Mouse (Mus musculus) spleen, adult 2 months (tissue): ENCODE measurements around the gene Cntn2. TPM values are rescaled to one million over a fixed set of nuclear protein-coding genes. Genes with fewer than 3 reads are reported as not detected.

ENCODE experiments used
- DNase-seq, 2 experiments: peaks; one replicate each; pipeline versions ENCODE4 v3.0.0 to v3.0.0-alpha.2; 2012 to 2021; ENCODE audit warnings: low spot score in 2 of 2, low read depth in 1 of 2
- H3K27ac ChIP-seq: fragments of 200-500 bp; 2 replicates; pipeline ENCODE4 v1.5.1; 2012; ENCODE audit warnings: low read length, inconsistent platforms; ENCODE audit not compliant: insufficient read depth
- H3K27me3 ChIP-seq: fragments of 200-500 bp; 2 replicates; pipeline ENCODE4 v1.6.1; 2012; ENCODE audit warnings: mild to moderate bottlenecking, moderate library complexity, low read length, inconsistent platforms; ENCODE audit not compliant: control insufficient read depth, insufficient read depth
- H3K36me3 ChIP-seq: fragments of 200-500 bp; 2 replicates; pipeline ENCODE4 v1.6.1; 2012; ENCODE audit warnings: mild to moderate bottlenecking, low read length, inconsistent platforms; ENCODE audit not compliant: control insufficient read depth, insufficient read depth
- H3K4me1 ChIP-seq: fragments of 200-500 bp; 2 replicates; pipeline ENCODE4 v1.6.1; 2011; ENCODE audit warnings: inconsistent platforms; ENCODE audit not compliant: control insufficient read depth, insufficient read depth, insufficient read length
- H3K4me3 ChIP-seq: fragments of 200-500 bp; 2 replicates; pipeline ENCODE4 v1.5.1; 2011; ENCODE audit warnings: mild to moderate bottlenecking, inconsistent platforms; ENCODE audit not compliant: insufficient read depth, insufficient read length; ENCODE audit errors: extremely low read depth
- CTCF ChIP-seq: fragments of 200-500 bp; IDR thresholded peaks from 2 replicates; pipeline ENCODE4 v1.5.1; 2011; ENCODE audit warnings: mild to moderate bottlenecking, inconsistent platforms; ENCODE audit not compliant: insufficient read depth, insufficient read length, insufficient replicate concordance; ENCODE audit errors: extremely low read depth
- POLR2A ChIP-seq: fragments of 200-500 bp; IDR thresholded peaks from 2 replicates; pipeline ENCODE4 v1.6.1; 2011; ENCODE audit warnings: low read depth, low read length, inconsistent platforms
- WGBS: fragments of 180-500 bp; shearing (Covaris S2); methylation state at CpG from one replicate; pipeline ENCODE4 v1.1.7; 2018; 5-methylcytosine and 5-hydroxymethylcytosine counted together
- polyA plus RNA-seq: library from polyadenylated mRNA; depleted of rRNA; stranded (reverse); fragments of >200 nt; gene quantifications from 2 replicates; pipeline ENCODE4 v1.2.3, GENCODE M21; 2012

Gene Cntn2
- polyA plus RNA-seq, 1 experiment = not detected

- TF ChIP-seq CTCF = no peak
- no peak for TF ChIP-seq POLR2A
- Histone ChIP-seq H3K27ac (no peak overlapping the region), H3K36me3 (no peaks in the 10 kb centered on the region), H3K4me1 (no peaks in the 10 kb centered on the region), H3K4me3 (no peak overlapping the region), H3K27me3 (no peaks in the 10 kb centered on the region)
- no peak for DNase-seq
- WGBS = 83% methylated on average over 9 of the region's 9 CpGs
Measured at GRCm38 (mm10) chr1:132569516-132569915, 26.5 kb upstream of the Cntn2 start.

GRCm38 (mm10) chr1:132567336-132568125, 24.5 kb upstream of the Cntn2 start:
- H3K27ac ChIP-seq = no peak overlapping the region
- no peaks in the 10 kb centered on the region for H3K4me1 ChIP-seq
- no peak for TF ChIP-seq POLR2A
- TF ChIP-seq CTCF = no peak
- no peak overlapping the region for H3K4me3 ChIP-seq
- no peaks in the 10 kb centered on the region for H3K27me3 ChIP-seq
- H3K36me3 ChIP-seq = no peaks in the 10 kb centered on the region
- no peak for DNase-seq
- 87% methylated on average over 11 of the region's 11 CpGs for WGBS

DNA sequence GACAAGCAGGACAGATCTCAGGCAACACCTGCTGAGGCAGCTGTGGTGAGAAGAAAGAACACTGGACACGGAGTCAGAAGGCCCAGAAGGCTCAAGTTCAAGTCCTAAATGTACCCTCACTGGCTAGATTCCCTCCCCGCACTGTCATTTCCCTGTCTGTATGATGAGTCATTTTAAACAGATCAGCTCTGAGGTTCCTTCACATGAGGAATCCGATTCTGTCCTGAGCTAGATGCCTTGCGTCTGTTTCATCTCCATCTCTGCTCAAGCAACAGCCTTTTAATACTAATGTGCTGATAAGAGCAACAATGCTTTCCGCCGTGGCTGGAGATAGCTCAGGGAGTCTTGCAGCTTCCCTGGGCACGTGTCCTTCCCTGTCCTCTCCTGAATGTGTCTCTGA, 22.7 kb upstream of the Cntn2 start:
- no peak for DNase-seq
- 71% methylated on average over 7 of the region's 7 CpGs for WGBS
- TF ChIP-seq POLR2A = no peak
- TF ChIP-seq CTCF = no peak
- H3K4me3 ChIP-seq = no peak overlapping the region
- H3K4me1 ChIP-seq = no peaks in the 10 kb centered on the region
- no peak overlapping the region for H3K27ac ChIP-seq
- H3K36me3 ChIP-seq = no peaks in the 10 kb centered on the region
- no peaks in the 10 kb centered on the region for H3K27me3 ChIP-seq

DNA sequence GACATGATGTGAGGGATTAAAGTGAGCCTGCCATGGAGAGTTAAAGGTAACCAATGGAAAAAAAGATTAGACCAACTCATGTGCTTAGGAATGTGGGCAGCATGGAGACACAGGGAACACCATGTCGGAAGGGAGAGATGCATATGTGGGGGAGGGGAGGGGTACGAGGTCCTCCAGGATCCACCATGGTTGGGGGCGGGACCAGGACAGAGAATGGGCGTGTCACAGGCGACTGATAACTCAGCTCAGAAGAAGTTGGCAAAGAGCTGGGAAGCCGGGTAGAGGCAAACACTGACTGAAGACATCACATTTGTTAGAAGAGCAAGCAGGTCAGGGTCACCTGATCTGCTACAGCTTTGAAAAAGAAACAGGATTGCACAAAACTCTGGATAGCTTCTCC, 21.9 kb upstream of the Cntn2 start:
- H3K4me1 ChIP-seq = no peaks in the 10 kb centered on the region
- H3K4me3 ChIP-seq = no peak overlapping the region
- TF ChIP-seq CTCF = no peak
- TF ChIP-seq POLR2A = no peak
- DNase-seq = no peak
- no peaks in the 10 kb centered on the region for H3K27me3 ChIP-seq
- 56% methylated on average over 6 of the region's 6 CpGs for WGBS
- H3K36me3 ChIP-seq = no peaks in the 10 kb centered on the region
- H3K27ac ChIP-seq = no peak overlapping the region

- WGBS = 51% methylated on average over 10 of the region's 10 CpGs
- H3K4me3 ChIP-seq = no peak overlapping the region
- H3K27ac ChIP-seq = no peak overlapping the region
- no peaks in the 10 kb centered on the region for H3K36me3 ChIP-seq
- no peaks in the 10 kb centered on the region for H3K4me1 ChIP-seq
- H3K27me3 ChIP-seq = no peaks in the 10 kb centered on the region
- TF ChIP-seq CTCF (no peak), POLR2A (no peak)
- no peak for DNase-seq
Measured at GRCm38 (mm10) chr1:132562337-132562795, 19.3 kb upstream of the Cntn2 start.

DNA sequence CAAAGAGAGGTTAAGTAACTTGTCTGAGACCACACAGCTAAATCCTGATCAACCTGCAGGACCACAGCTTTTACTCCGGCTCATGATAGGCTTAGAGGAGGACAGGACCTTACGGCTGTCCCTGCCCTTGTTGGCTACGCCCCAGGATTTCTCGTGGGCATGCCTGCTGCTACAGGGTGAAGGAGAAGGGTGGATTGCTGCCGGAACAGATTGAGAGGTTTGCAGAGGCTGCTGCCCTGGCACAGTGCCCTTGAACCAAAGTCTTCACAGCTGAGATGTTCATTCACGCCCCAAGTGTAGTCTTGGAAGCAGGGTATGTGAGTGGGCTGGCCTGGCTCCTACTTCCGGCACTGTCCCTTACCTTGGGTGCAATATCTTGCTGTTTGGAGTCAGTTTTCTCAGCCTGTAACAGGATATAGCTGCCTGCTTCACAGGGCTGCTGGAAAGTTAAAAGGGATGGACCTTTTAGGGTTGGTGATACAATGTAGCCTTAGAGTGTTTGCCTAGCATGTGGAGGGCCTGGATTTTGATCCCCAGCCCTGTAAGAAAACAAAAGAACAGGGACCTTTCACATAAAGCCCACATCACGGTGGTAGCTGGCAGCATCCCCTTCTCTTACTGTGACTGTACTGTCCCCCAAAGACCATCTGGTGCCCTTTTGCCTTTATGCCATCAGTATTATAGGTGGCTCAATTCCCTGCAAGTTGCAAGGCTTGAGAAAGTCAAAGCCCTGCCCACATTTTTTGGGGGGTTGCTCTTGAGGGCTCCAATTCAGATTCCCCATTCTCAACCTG, 18.0 kb upstream of the Cntn2 start:
- Histone ChIP-seq H3K27me3 (no peaks in the 10 kb centered on the region), H3K4me3 (no peak overlapping the region), H3K4me1 (no peaks in the 10 kb centered on the region), H3K36me3 (no peaks in the 10 kb centered on the region), H3K27ac (no peak overlapping the region)
- 77% methylated on average over 8 of the region's 8 CpGs for WGBS
- TF ChIP-seq POLR2A = no peak
- no peak for TF ChIP-seq CTCF
- no peak for DNase-seq
